Mouse (Mus musculus) intestine, postnatal 0 days (tissue): ENCODE results near the gene Crtc2. TPM values are rescaled to one million over a fixed set of nuclear protein-coding genes. Genes with fewer than 3 reads are reported as not detected.

ENCODE experiments used
- ATAC-seq: fragments of 200-750 bp; cut with Nextera tagmentation; 2 replicates; pipeline ENCODE4 v1.8.0; 2017; ENCODE audit warnings: mild to moderate bottlenecking, moderate TSS enrichment, moderate library complexity
- H3K27ac ChIP-seq: fragments of 300-500 bp; sonication (generic); 2 replicates; pipeline ENCODE4 v1.5.1; 2014; ENCODE audit warnings: mild to moderate bottlenecking, low read depth, low read length, moderate library complexity
- H3K27me3 ChIP-seq: fragments of 300-500 bp; sonication (generic); replicated peaks from 2 replicates; pipeline ENCODE4 v1.6.1; 2014; ENCODE audit warnings: low read length, mixed read lengths; ENCODE audit not compliant: control insufficient read depth, insufficient read depth
- H3K36me3 ChIP-seq: fragments of 300-500 bp; sonication (generic); 2 replicates; pipeline ENCODE4 v1.6.1; 2014; ENCODE audit warnings: mild to moderate bottlenecking, moderate library complexity; ENCODE audit not compliant: control insufficient read depth, insufficient read depth
- H3K4me1 ChIP-seq: fragments of 300-500 bp; sonication (generic); replicated peaks from 2 replicates; pipeline ENCODE4 v1.6.1; 2014; ENCODE audit warnings: antibody characterized with exemption, low read length, mixed read lengths; ENCODE audit not compliant: control insufficient read depth, insufficient read depth
- H3K4me2 ChIP-seq: fragments of 300-500 bp; sonication (generic); replicated peaks from 2 replicates; pipeline ENCODE4 v1.6.1; 2014; ENCODE audit warnings: low read depth, mild to moderate bottlenecking, moderate library complexity
- H3K4me3 ChIP-seq: fragments of 300-500 bp; sonication (generic); 2 replicates; pipeline ENCODE4 v1.5.1; 2014; ENCODE audit warnings: low read depth, low read length
- H3K9ac ChIP-seq: fragments of 300-500 bp; sonication (generic); 2 replicates; pipeline ENCODE4 v1.6.1; 2014; ENCODE audit warnings: mild to moderate bottlenecking, low read depth, low read length
- H3K9me3 ChIP-seq: fragments of 300-500 bp; sonication (generic); 2 replicates; pipeline ENCODE4 v1.6.1; 2016; ENCODE audit warnings: mixed run types; ENCODE audit not compliant: control insufficient read depth
- CTCF ChIP-seq: sonication (generic); IDR thresholded peaks from 2 replicates; pipeline ENCODE4 v1.5.1; 2016; ENCODE audit warnings: low read depth, mild to moderate bottlenecking, control low read depth, antibody characterized with exemption, moderate library complexity
- WGBS: fragments of 180-500 bp; shearing (Covaris S2); extraction: QIAGEN DNeasy Blood & Tissue Kit; methylation state at CpG from one replicate; pipeline ENCODE4 v1.1.7; 2014; 5-methylcytosine and 5-hydroxymethylcytosine counted together
- polyA plus RNA-seq: library from polyadenylated mRNA; unstranded; fragments of >200 nt; fragmentation: Nextera tagmentation; extraction: Ambion mirVana; gene quantifications from 2 replicates; pipeline ENCODE4 v1.2.1, GENCODE M21; 2015

The Crtc2 gene
- polyA plus RNA-seq, 1 experiment from 2014 or later = 14.9 TPM

- Histone ChIP-seq H3K4me3 (peak overlapping the region; percentile 49), H3K27ac (peak overlapping the region; percentile 54; the same call in 1 of the 2 replicates), H3K4me2 (peak overlapping the region; percentile 75), H3K9me3 (no peaks in the 10 kb centered on the region), H3K36me3 (peaks cover 8% of the 10 kb centered on the region), H3K4me1 (no peaks in the 10 kb centered on the region), H3K9ac (peak overlapping the region; percentile 70), H3K27me3 (no peaks in the 10 kb centered on the region)
- no peak for TF ChIP-seq CTCF
- WGBS = 17% methylated on average over 5 of the region's 5 CpGs
- ATAC-seq = no peak
These were observed 32.8 kb upstream of the Crtc2 start for GRCm38 (mm10) chr3:90221123-90221522.

GRCm38 (mm10) chr3:90222455-90222854 lies 31.5 kb upstream of the Crtc2 start:
- no peak overlapping the region for H3K27ac ChIP-seq
- no peaks in the 10 kb centered on the region for H3K9me3 ChIP-seq
- H3K4me3 ChIP-seq = no peak overlapping the region
- TF ChIP-seq CTCF = no peak
- ATAC-seq = no peak
- no peaks in the 10 kb centered on the region for H3K27me3 ChIP-seq
- H3K36me3 ChIP-seq = peaks cover 8% of the 10 kb centered on the region
- WGBS = 91% methylated on average over 4 of the region's 4 CpGs
- H3K4me1 ChIP-seq = no peaks in the 10 kb centered on the region
- H3K4me2 ChIP-seq = no peak overlapping the region
- H3K9ac ChIP-seq = no peak overlapping the region

DNA sequence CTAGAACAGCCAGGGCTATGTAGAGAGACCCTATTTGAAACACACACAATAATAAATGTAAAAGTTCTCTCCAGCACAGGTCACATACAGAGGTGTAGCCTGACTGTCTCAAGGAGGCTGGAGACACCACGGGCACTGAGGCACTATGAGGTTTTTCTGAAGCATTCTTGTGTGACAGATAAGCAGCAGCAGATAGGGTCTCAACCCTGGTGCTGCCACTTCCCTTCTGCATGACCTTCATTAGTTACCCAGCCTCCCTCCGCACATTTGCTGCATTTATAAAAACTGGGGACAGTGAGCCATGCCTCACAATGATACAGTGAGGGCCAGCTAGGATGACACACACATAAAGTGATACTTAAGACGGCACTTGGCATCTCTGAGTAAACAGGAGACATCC lies 31.0 kb upstream of the Crtc2 start:
- Histone ChIP-seq H3K9me3 (no peaks in the 10 kb centered on the region), H3K4me1 (no peaks in the 10 kb centered on the region), H3K27ac (no peak overlapping the region), H3K36me3 (peaks cover 8% of the 10 kb centered on the region), H3K9ac (no peak overlapping the region), H3K4me3 (no peak overlapping the region), H3K4me2 (no peak overlapping the region), H3K27me3 (no peaks in the 10 kb centered on the region)
- 66% methylated on average over 3 of the region's 3 CpGs for WGBS
- ATAC-seq = no peak
- no peak for TF ChIP-seq CTCF

DNA sequence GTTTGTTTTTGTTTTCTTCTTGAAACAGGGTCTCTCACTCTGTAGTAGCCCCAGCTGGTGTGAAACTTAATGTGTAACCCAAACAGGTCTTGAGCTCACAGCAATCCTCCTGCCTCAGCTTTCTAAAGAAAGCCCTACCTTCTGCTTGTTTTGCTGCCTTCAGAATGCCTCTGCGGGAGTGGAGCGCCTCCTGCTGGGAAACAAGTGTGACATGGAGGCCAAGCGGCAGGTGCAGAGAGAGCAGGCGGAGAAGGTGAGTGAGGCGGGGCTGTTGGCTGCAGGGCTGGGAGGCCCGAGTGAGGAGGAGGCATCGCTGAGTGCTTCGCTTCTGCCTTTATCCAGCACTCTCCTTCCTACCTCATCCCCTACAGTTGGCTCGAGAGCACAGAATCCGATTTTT lies 29.6 kb upstream of the Crtc2 start:
- H3K4me1 ChIP-seq = no peaks in the 10 kb centered on the region
- no peak overlapping the region for H3K27ac ChIP-seq
- no peak overlapping the region for H3K4me2 ChIP-seq
- ATAC-seq = no peak
- peak; percentile 38; the same call in 1 of the 2 replicates for TF ChIP-seq CTCF
- H3K9me3 ChIP-seq = no peaks in the 10 kb centered on the region
- peaks cover 8% of the 10 kb centered on the region for H3K36me3 ChIP-seq
- H3K27me3 ChIP-seq = no peaks in the 10 kb centered on the region
- H3K4me3 ChIP-seq = no peak overlapping the region
- WGBS = 78% methylated on average over 10 of the region's 10 CpGs
- H3K9ac ChIP-seq = no peak overlapping the region

GRCm38 (mm10) chr3:90231075-90231474 lies 22.9 kb upstream of the Crtc2 start:
- TF ChIP-seq CTCF = no peak
- no peaks in the 10 kb centered on the region for H3K4me1 ChIP-seq
- no peak for ATAC-seq
- H3K4me3 ChIP-seq = peak overlapping the region; percentile 63
- H3K9ac ChIP-seq = no peak overlapping the region
- no peaks in the 10 kb centered on the region for H3K27me3 ChIP-seq
- H3K9me3 ChIP-seq = no peaks in the 10 kb centered on the region
- H3K4me2 ChIP-seq = peak overlapping the region; percentile 85
- no peak overlapping the region for H3K27ac ChIP-seq
- peaks cover 16% of the 10 kb centered on the region for H3K36me3 ChIP-seq
- WGBS = 15% methylated on average over 8 of the region's 8 CpGs

GRCm38 (mm10) chr3:90231507-90232333 lies 22.2 kb upstream of the Crtc2 start, which contains the start of gene Jtb:
Gene Jtb (plus strand): TSS chr3:90231597.
- Histone ChIP-seq H3K36me3 (peaks cover 20% of the 10 kb centered on the region), H3K27ac (peak within 1 kb of the TSS; percentile 85), H3K4me1 (no peaks in the 10 kb centered on the region), H3K27me3 (no peaks in the 10 kb centered on the region), H3K9ac (peak within 1 kb of the TSS; percentile 73), H3K9me3 (no peaks in the 10 kb centered on the region), H3K4me2 (peak within 1 kb of the TSS; percentile 85), H3K4me3 (peak within 1 kb of the TSS; percentile 63)
- peak; percentile 96 for ATAC-seq
- WGBS = under 1% methylated on average over 61 of the region's 61 CpGs
- TF ChIP-seq CTCF = 0 out of 2 replicates have a peak, but pooled peaks have one; percentile 14
